Mouse (Mus musculus) heart, adult 2 months (tissue): ENCODE measurements at regions not wholly inside any gene's neighbourhood (a gene's known extent, or its start where the extent isn't known, plus 50 kb on each side); places are given as distances from the start of the nearest gene placed in this dataset.

Experiments used
- CTCF ChIP-seq: fragments of 200-600 bp; IDR thresholded peaks from 2 replicates; pipeline ENCODE4 v1.8.1; 2022; ENCODE audit warnings: antibody characterized with exemption, mild to moderate bottlenecking, moderate library complexity
- POLR2A ChIP-seq: fragments of 200-500 bp; IDR thresholded peaks from 2 replicates; pipeline ENCODE4 v1.6.1; 2011; ENCODE audit warnings: mild to moderate bottlenecking, low read depth, low read length, control low read depth; ENCODE audit not compliant: insufficient read depth

DNA sequence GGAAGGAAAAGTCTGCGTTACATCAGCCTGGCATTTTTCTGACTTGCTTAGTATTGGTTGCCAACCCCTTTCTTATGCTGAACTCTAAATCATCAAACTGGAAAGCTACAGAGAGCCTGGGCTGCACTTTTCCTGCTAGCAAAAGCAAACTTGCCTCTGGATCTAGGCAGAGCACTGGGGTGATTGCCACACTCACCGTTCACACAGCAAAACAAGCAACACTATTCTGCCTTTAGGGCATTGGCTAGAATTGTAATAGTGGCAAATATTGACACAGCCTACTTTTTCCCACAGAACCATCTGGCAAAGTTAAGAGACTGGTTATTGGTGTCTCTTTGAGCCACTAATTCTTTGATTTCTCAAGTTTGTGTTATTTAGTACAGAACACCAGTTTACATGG, 199.5 kb downstream of the Cenpw start:
- TF ChIP-seq CTCF (no peak), POLR2A (no peak)
